Mouse (Mus musculus) forebrain, embryonic 11.5 days (tissue): ENCODE data around the gene Engase. TPM values are rescaled to one million over a fixed set of nuclear protein-coding genes. Genes with fewer than 3 reads are reported as not detected.

Source experiments
- ATAC-seq: fragments of 200-750 bp; cut with Nextera tagmentation; replicated peaks from 2 replicates; pipeline ENCODE4 v1.8.0; 2017; ENCODE audit warnings: moderate TSS enrichment; ENCODE audit not compliant: low FRiP score
- DNase-seq: peaks from one replicate; pipeline ENCODE4 v3.0.0-alpha.2; 2017; ENCODE audit warnings: low spot score
- H3K27ac ChIP-seq: fragments of 300-500 bp; sonication (generic); 2 replicates; pipeline ENCODE4 v1.5.1; 2014; ENCODE audit warnings: low read depth, low read length
- H3K27me3 ChIP-seq: fragments of 300-500 bp; sonication (generic); 2 replicates; pipeline ENCODE4 v1.6.1; 2014; ENCODE audit warnings: mild to moderate bottlenecking, low read length, mixed read lengths; ENCODE audit not compliant: control insufficient read depth, insufficient read depth
- H3K36me3 ChIP-seq: fragments of 300-500 bp; sonication (generic); 2 replicates; pipeline ENCODE4 v1.6.1; 2014; ENCODE audit warnings: mild to moderate bottlenecking, low read length, moderate library complexity, mixed read lengths; ENCODE audit not compliant: control insufficient read depth, insufficient read depth
- H3K4me1 ChIP-seq: fragments of 300-500 bp; sonication (generic); replicated peaks from 2 replicates; pipeline ENCODE4 v1.6.1; 2014; ENCODE audit warnings: low read length, mixed read lengths; ENCODE audit not compliant: control insufficient read depth, insufficient read depth
- H3K4me2 ChIP-seq: fragments of 300-500 bp; sonication (generic); 2 replicates; pipeline ENCODE4 v1.6.1; 2014; ENCODE audit warnings: low read depth, mild to moderate bottlenecking, low read length, moderate library complexity, mixed read lengths; ENCODE audit not compliant: severe bottlenecking
- H3K4me3 ChIP-seq: fragments of 300-500 bp; sonication (generic); 2 replicates; pipeline ENCODE4 v1.5.1; 2014; ENCODE audit warnings: low read depth, low read length
- H3K9ac ChIP-seq: fragments of 300-500 bp; sonication (generic); 2 replicates; pipeline ENCODE4 v1.6.1; 2014; ENCODE audit warnings: low read length
- H3K9me3 ChIP-seq: fragments of 300-500 bp; sonication (generic); 2 replicates; pipeline ENCODE4 v1.6.1; 2016; ENCODE audit warnings: low read length, mixed read lengths; ENCODE audit not compliant: control insufficient read depth
- WGBS: fragments of 180-500 bp; shearing (Covaris S2); extraction: QIAGEN DNeasy Blood & Tissue Kit; methylation state at CpG from one replicate; pipeline ENCODE4 v1.1.7; 2014; 5-methylcytosine and 5-hydroxymethylcytosine counted together
- polyA plus RNA-seq: library from polyadenylated mRNA; unstranded; fragments of >200 nt; fragmentation: Nextera tagmentation; extraction: Ambion mirVana; gene quantifications from 2 replicates; pipeline ENCODE4 v1.2.1, GENCODE M21; 2014

Gene Engase
- 9.0 and 10.6 TPM in 2 replicates for polyA plus RNA-seq

GRCm38 (mm10) chr11:118476396-118477373 lies at the start of gene Engase:
Gene Engase (plus strand): TSS chr11:118476829.
- Histone ChIP-seq H3K4me3 (peak within 1 kb of the TSS; percentile 69), H3K9me3 (no peaks in the 10 kb centered on the region), H3K4me1 (peaks cover 6% of the 10 kb centered on the region; the same call in 1 of the 2 replicates), H3K9ac (peak within 1 kb of the TSS; percentile 72), H3K36me3 (no peaks in the 10 kb centered on the region), H3K27me3 (no peaks in the 10 kb centered on the region), H3K27ac (no peak within 1 kb of the TSS), H3K4me2 (peak within 1 kb of the TSS; percentile 95)
- DNase-seq (peak; percentile 97), ATAC-seq (peak; percentile 100)
- under 1% methylated on average over 57 of the region's 57 CpGs for WGBS

- no peak overlapping the region for H3K4me3 ChIP-seq
- no peak overlapping the region for H3K4me2 ChIP-seq
- no peaks in the 10 kb centered on the region for H3K9me3 ChIP-seq
- no peak overlapping the region for H3K9ac ChIP-seq
- no peak for DNase-seq
- no peak overlapping the region for H3K27ac ChIP-seq
- 50% methylated on average over 3 of the region's 3 CpGs for WGBS
- H3K36me3 ChIP-seq: no peaks in the 10 kb centered on the region
- H3K4me1 ChIP-seq: peaks cover 13% of the 10 kb centered on the region; the same call in 1 of the 2 replicates
- H3K27me3 ChIP-seq: 0 out of 2 replicates have a peak, but pooled peaks cover 2% of the 10 kb centered on the region
- no peak for ATAC-seq
Observed at GRCm38 (mm10) chr11:118427266-118427779, 49.3 kb upstream of the Engase start.

- Histone ChIP-seq H3K27ac (no peak within 1 kb of the TSS), H3K27me3 (0 out of 2 replicates have a peak, but pooled peaks cover 2% of the 10 kb centered on the region), H3K9ac (peak within 1 kb of the TSS; percentile 20; the same call in 1 of the 2 replicates), H3K4me2 (peak within 1 kb of the TSS; percentile 37), H3K4me3 (no peak within 1 kb of the TSS), H3K9me3 (no peaks in the 10 kb centered on the region), H3K36me3 (no peaks in the 10 kb centered on the region), H3K4me1 (peaks cover 13% of the 10 kb centered on the region; the same call in 1 of the 2 replicates)
- DNase-seq (no peak), ATAC-seq (no peak)
- WGBS: 2% methylated on average over 8 of the region's 8 CpGs
Observed at GRCm38 (mm10) chr11:118427986-118428385, 48.6 kb upstream of the Engase start, which contains the start of gene C1qtnf1. Gene C1qtnf1 (plus strand): TSS chr11:118428203.

GRCm38 (mm10) chr11:118428460-118428868 lies 48.2 kb upstream of the Engase start:
- Histone ChIP-seq H3K27ac (no peak overlapping the region), H3K4me2 (peak overlapping the region; percentile 37), H3K4me3 (no peak overlapping the region), H3K9ac (peak overlapping the region; percentile 20; the same call in 1 of the 2 replicates), H3K9me3 (no peaks in the 10 kb centered on the region), H3K27me3 (0 out of 2 replicates have a peak, but pooled peaks cover 2% of the 10 kb centered on the region), H3K4me1 (peaks cover 14% of the 10 kb centered on the region; the same call in 1 of the 2 replicates), H3K36me3 (no peaks in the 10 kb centered on the region)
- 5% methylated on average over 11 of the region's 11 CpGs for WGBS
- no peak for DNase-seq
- no peak for ATAC-seq

- DNase-seq (no peak), ATAC-seq (no peak)
- Histone ChIP-seq H3K27ac (no peak overlapping the region), H3K9ac (no peak overlapping the region), H3K36me3 (no peaks in the 10 kb centered on the region), H3K4me3 (no peak overlapping the region), H3K4me2 (no peak overlapping the region), H3K27me3 (0 out of 2 replicates have a peak, but pooled peaks cover 2% of the 10 kb centered on the region), H3K4me1 (peaks cover 14% of the 10 kb centered on the region; the same call in 1 of the 2 replicates), H3K9me3 (no peaks in the 10 kb centered on the region)
- WGBS: 65% methylated on average over 8 of the region's 8 CpGs
Observed at GRCm38 (mm10) chr11:118428944-118429709, 47.5 kb upstream of the Engase start.

- H3K9me3 ChIP-seq: no peaks in the 10 kb centered on the region
- ATAC-seq (no peak), DNase-seq (no peak)
- H3K27me3 ChIP-seq: 0 out of 2 replicates have a peak, but pooled peaks cover 2% of the 10 kb centered on the region
- H3K36me3 ChIP-seq: no peaks in the 10 kb centered on the region
- H3K4me1 ChIP-seq: peaks cover 14% of the 10 kb centered on the region; the same call in 1 of the 2 replicates
- H3K4me3 ChIP-seq: no peak overlapping the region
- H3K4me2 ChIP-seq: no peak overlapping the region
- 41% methylated on average over 4 of the region's 4 CpGs for WGBS
- H3K27ac ChIP-seq: no peak overlapping the region
- no peak overlapping the region for H3K9ac ChIP-seq
Observed at GRCm38 (mm10) chr11:118430291-118430885, 46.2 kb upstream of the Engase start.

GRCm38 (mm10) chr11:118431100-118431948 lies 45.3 kb upstream of the Engase start:
- Histone ChIP-seq H3K4me3 (no peak overlapping the region), H3K9me3 (no peaks in the 10 kb centered on the region), H3K36me3 (no peaks in the 10 kb centered on the region), H3K9ac (no peak overlapping the region), H3K4me1 (peaks cover 15% of the 10 kb centered on the region), H3K27me3 (0 out of 2 replicates have a peak, but pooled peaks cover 2% of the 10 kb centered on the region), H3K4me2 (no peak overlapping the region), H3K27ac (no peak overlapping the region)
- no peak for ATAC-seq
- DNase-seq: no peak
- 83% methylated on average over 16 of the region's 16 CpGs for WGBS
